Mouse (Mus musculus): ENCODE data around the gene Cox7b2. TPM values are rescaled to one million over a fixed set of nuclear protein-coding genes. Genes with fewer than 3 reads are reported as not detected.

Cox7b2 gene
- polyA plus RNA-seq (2015; fragmentation: Nextera tagmentation; extraction: Ambion mirVana): 1.4 and 2.6 TPM in 2 replicates

GRCm38 (mm10) chr5:71548079-71548478 lies at the start of gene Cox7b2:
Gene Cox7b2, minus strand, starts transcription at chr5:71548205.

Other genes starting within 250 kb of the Cox7b2 start
- 40.5 and 51.0 TPM in 2 replicates for gene Gabrb1, start 109.9 kb upstream of the Cox7b2 start, polyA plus RNA-seq (2015; fragmentation: Nextera tagmentation; extraction: Ambion mirVana)
- gene Gabra4, start 110.1 kb upstream of the Cox7b2 start, polyA plus RNA-seq (2015; fragmentation: Nextera tagmentation; extraction: Ambion mirVana): 27.1 and 27.9 TPM in 2 replicates